Mouse (Mus musculus) limb, embryonic 15.5 days (tissue): ENCODE measurements around the gene Tm9sf1. TPM values are rescaled to one million over a fixed set of nuclear protein-coding genes. Genes with fewer than 3 reads are reported as not detected.
A peak's percentile ranks its signal among the peaks of the same experiment; 100 is the strongest.

Experiments
- ATAC-seq: fragments of 200-750 bp; cut with Nextera tagmentation; 2 replicates; pipeline ENCODE4 v1.8.0; 2017; ENCODE audit warnings: low read depth, moderate TSS enrichment; ENCODE audit not compliant: insufficient number of reproducible peaks, low FRiP score, low TSS enrichment
- H3K27ac ChIP-seq: fragments of 300-500 bp; sonication (generic); 2 replicates; pipeline ENCODE4 v1.5.1; 2015; ENCODE audit warnings: moderate library complexity, mild to moderate bottlenecking, inconsistent platforms
- H3K27me3 ChIP-seq: fragments of 300-500 bp; sonication (generic); 2 replicates; pipeline ENCODE4 v1.6.1; 2015; ENCODE audit warnings: inconsistent platforms
- H3K36me3 ChIP-seq: fragments of 300-500 bp; sonication (generic); 2 replicates; pipeline ENCODE4 v1.6.1; 2015; ENCODE audit warnings: inconsistent platforms
- H3K4me1 ChIP-seq: fragments of 300-500 bp; sonication (generic); 2 replicates; pipeline ENCODE4 v1.6.1; 2015; ENCODE audit warnings: inconsistent platforms
- H3K4me2 ChIP-seq: fragments of 300-500 bp; sonication (generic); 2 replicates; pipeline ENCODE4 v1.6.1; 2015; ENCODE audit warnings: mild to moderate bottlenecking, inconsistent platforms
- H3K4me3 ChIP-seq: fragments of 300-500 bp; sonication (generic); 2 replicates; pipeline ENCODE4 v1.5.1; 2015; ENCODE audit warnings: mild to moderate bottlenecking, inconsistent platforms
- H3K9ac ChIP-seq: fragments of 300-500 bp; sonication (generic); 2 replicates; pipeline ENCODE4 v1.6.1; 2015; ENCODE audit warnings: inconsistent platforms
- H3K9me3 ChIP-seq: fragments of 300-500 bp; sonication (generic); 2 replicates; pipeline ENCODE4 v1.6.1; 2016; ENCODE audit warnings: inconsistent platforms
- WGBS: fragments of 180-500 bp; shearing (Covaris S2); methylation state at CpG from one replicate; pipeline ENCODE4 v1.1.7; 2015; 5-methylcytosine and 5-hydroxymethylcytosine counted together
- polyA plus RNA-seq: library from polyadenylated mRNA; unstranded; fragments of >200 nt; fragmentation: Nextera tagmentation; extraction: Ambion mirVana; gene quantifications from 2 replicates; pipeline ENCODE4 v1.2.1, GENCODE M21; 2015

Tm9sf1 gene
- polyA plus RNA-seq, 1 experiment from 2014 or later, result 115 TPM

GRCm38 (mm10) chr14:55603633-55604576 lies 39.7 kb downstream of the Tm9sf1 start:
- ATAC-seq, result peak; percentile 82
- WGBS, result 15% methylated on average over 19 of the region's 19 CpGs
- Histone ChIP-seq H3K4me3 (peak overlapping the region; percentile 43), H3K36me3 (peaks cover 78% of the 10 kb centered on the region), H3K4me1 (peaks cover 22% of the 10 kb centered on the region), H3K27me3 (no peaks in the 10 kb centered on the region), H3K4me2 (peak overlapping the region; percentile 60), H3K9ac (peak overlapping the region; percentile 52; the same call in 1 of the 2 replicates), H3K27ac (peak overlapping the region; percentile 83), H3K9me3 (no peaks in the 10 kb centered on the region)

GRCm38 (mm10) chr14:55603271-55603632 lies 40.4 kb downstream of the Tm9sf1 start, which contains the start of gene Irf9:
Irf9 (plus strand) TSS chr14:55603571.
- peak within 1 kb of the TSS; percentile 43 for H3K4me3 ChIP-seq
- peaks cover 78% of the 10 kb centered on the region for H3K36me3 ChIP-seq
- no peaks in the 10 kb centered on the region for H3K27me3 ChIP-seq
- ATAC-seq, result no peak
- no peaks in the 10 kb centered on the region for H3K9me3 ChIP-seq
- H3K4me1 ChIP-seq, result peaks cover 22% of the 10 kb centered on the region
- H3K9ac ChIP-seq, result peak within 1 kb of the TSS; percentile 52; the same call in 1 of the 2 replicates
- H3K4me2 ChIP-seq, result peak within 1 kb of the TSS; percentile 60
- 84% methylated on average over 7 of the region's 7 CpGs for WGBS
- peak within 1 kb of the TSS; percentile 83 for H3K27ac ChIP-seq

DNA sequence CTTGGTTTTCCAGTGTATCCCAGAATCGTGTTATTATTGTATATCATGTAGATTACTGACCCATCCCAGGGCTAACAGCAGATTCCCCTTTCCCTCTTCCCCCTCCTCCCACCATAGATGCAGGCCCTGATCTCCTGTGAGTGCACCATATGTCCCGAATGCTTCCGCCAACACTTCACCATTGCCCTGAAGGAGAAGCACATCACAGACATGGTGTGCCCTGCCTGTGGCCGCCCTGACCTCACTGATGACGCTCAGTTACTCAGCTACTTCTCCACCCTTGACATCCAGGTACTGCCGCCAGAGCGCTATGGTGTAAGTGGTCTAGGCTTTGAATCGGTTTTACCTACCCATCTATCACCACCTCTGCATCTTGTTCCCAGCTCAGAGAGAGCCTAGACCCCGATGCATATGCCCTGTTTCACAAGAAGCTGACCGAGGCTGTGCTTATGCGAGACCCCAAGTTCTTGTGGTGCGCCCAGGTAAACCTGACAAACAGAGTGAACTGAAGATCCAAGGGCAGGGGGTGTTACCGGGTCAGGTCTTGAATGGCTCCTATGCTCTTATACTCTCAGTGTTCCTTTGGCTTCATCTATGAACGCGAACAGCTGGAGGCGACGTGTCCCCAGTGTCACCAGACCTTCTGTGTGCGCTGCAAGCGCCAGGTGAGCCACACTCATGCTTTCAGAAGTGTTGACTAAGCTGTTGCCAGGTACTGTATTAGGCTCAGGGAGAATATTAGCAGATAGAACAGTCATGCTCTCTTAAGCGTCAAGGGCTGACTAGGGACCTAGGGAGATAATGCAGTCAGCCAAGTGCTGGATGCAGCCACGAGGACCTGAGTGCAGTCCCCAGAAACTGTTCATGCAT lies 44.9 kb downstream of the Tm9sf1 start:
- Histone ChIP-seq H3K4me2 (no peak overlapping the region), H3K9me3 (no peaks in the 10 kb centered on the region), H3K4me3 (no peak overlapping the region), H3K9ac (no peak overlapping the region), H3K27ac (no peak overlapping the region), H3K36me3 (peaks cover 87% of the 10 kb centered on the region), H3K27me3 (no peaks in the 10 kb centered on the region), H3K4me1 (peaks cover 10% of the 10 kb centered on the region; the same call in 1 of the 2 replicates)
- ATAC-seq, result no peak
- 92% methylated on average over 21 of the region's 21 CpGs for WGBS

DNA sequence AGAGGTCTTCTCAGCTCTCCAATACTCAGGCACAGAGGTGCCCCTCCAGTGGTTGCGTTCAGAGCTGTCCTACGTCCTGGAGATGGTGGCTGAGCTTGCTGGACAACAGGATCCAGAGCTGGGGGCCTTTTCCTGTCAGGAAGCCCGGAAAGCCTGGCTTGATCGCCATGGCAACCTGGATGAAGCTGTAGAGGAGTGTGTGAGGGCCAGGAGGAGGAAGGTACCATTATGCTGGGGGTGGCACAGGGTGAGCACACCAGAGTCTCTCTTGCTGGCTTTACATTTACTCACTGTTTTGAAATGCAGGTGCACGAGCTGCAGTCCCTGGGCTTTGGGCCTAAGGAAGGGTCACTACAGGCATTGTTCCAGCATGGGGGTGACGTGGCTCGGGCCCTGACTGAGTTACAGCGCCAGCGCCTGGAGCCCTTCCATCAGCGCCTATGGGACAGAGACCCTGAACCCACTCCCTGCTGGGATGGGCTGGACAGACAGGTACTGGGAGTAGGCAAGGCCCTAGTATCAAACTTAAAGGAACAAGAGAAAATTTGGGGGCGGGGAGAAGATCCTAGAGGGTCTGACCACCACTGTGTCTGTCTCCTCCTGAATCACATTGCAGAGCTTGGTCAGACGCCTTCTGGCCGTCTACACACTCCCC lies 47.4 kb downstream of the Tm9sf1 start:
- Histone ChIP-seq H3K4me3 (no peak overlapping the region), H3K36me3 (peaks cover 68% of the 10 kb centered on the region), H3K27me3 (no peaks in the 10 kb centered on the region), H3K9ac (no peak overlapping the region), H3K9me3 (no peaks in the 10 kb centered on the region), H3K27ac (no peak overlapping the region), H3K4me1 (peaks cover 18% of the 10 kb centered on the region), H3K4me2 (no peak overlapping the region)
- 84% methylated on average over 13 of the region's 13 CpGs for WGBS
- ATAC-seq, result no peak

GRCm38 (mm10) chr14:55592226-55592625 lies 51.4 kb downstream of the Tm9sf1 start:
- H3K27ac ChIP-seq, result peak overlapping the region; percentile 97
- peaks cover 52% of the 10 kb centered on the region for H3K36me3 ChIP-seq

GRCm38 (mm10) chr14:55591331-55591891 lies 52.2 kb downstream of the Tm9sf1 start, which contains the start of gene Rnf31:
Rnf31 (plus strand) TSS chr14:55591708.
- Histone ChIP-seq H3K4me1 (peaks cover 28% of the 10 kb centered on the region), H3K36me3 (peaks cover 48% of the 10 kb centered on the region), H3K27ac (peak within 1 kb of the TSS; percentile 97), H3K4me2 (peak within 1 kb of the TSS; percentile 88), H3K9me3 (no peaks in the 10 kb centered on the region), H3K9ac (peak within 1 kb of the TSS; percentile 68), H3K27me3 (no peaks in the 10 kb centered on the region), H3K4me3 (peak within 1 kb of the TSS; percentile 79)
- WGBS, result under 1% methylated on average over 33 of the region's 33 CpGs
- peak; percentile 89 for ATAC-seq

More at GRCm38 (mm10) chr14:55592226-55592625, 51.4 kb downstream of the Tm9sf1 start:
- no peak for ATAC-seq
- peak overlapping the region; percentile 79 for H3K4me3 ChIP-seq
- no peaks in the 10 kb centered on the region for H3K9me3 ChIP-seq
- WGBS, result 2% methylated on average over 16 of the region's 16 CpGs
- no peaks in the 10 kb centered on the region for H3K27me3 ChIP-seq
- peak overlapping the region; percentile 88 for H3K4me2 ChIP-seq
- peaks cover 28% of the 10 kb centered on the region for H3K4me1 ChIP-seq
- peak overlapping the region; percentile 68 for H3K9ac ChIP-seq

DNA sequence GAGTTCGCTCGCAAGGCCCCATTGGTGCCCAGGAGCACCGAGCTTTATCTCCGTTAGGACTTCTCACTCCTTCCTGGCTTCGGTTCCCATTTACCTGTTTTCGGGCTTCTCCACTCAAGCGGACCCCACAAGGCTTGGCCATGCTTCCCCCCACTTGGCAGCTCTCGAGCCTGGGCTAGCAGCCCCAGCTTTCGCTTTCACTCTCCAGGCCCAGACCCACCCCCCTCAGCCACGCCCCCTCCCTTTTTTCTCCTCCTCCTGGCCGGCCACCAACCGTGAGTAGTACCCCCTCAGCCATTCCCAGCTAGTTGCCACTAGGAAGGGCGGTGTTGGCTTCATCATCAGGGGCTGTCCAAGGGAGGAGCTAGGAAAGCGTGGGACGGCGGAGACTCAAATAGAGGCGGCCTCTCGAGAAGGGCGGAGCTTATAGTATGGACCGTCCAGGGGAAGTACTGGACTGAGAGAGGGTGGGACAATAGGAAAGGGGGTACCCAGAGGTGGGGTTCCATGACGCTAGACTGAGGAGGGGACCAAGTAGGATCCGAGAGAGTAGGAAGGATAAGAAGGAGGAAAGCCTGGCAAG lies 52.8 kb downstream of the Tm9sf1 start, which contains the start of gene Psme2:
Gene Psme2, minus strand, starts transcription at position 366 of the 583 bp plus-strand sequence.
- Histone ChIP-seq H3K27ac (peak within 1 kb of the TSS; percentile 97), H3K9ac (peak within 1 kb of the TSS; percentile 68), H3K4me1 (peaks cover 28% of the 10 kb centered on the region), H3K4me2 (peak within 1 kb of the TSS; percentile 88), H3K27me3 (no peaks in the 10 kb centered on the region), H3K9me3 (no peaks in the 10 kb centered on the region), H3K4me3 (peak within 1 kb of the TSS; percentile 79), H3K36me3 (peaks cover 42% of the 10 kb centered on the region)
- ATAC-seq, result peak; percentile 94
- WGBS, result under 1% methylated on average over 22 of the region's 22 CpGs

DNA sequence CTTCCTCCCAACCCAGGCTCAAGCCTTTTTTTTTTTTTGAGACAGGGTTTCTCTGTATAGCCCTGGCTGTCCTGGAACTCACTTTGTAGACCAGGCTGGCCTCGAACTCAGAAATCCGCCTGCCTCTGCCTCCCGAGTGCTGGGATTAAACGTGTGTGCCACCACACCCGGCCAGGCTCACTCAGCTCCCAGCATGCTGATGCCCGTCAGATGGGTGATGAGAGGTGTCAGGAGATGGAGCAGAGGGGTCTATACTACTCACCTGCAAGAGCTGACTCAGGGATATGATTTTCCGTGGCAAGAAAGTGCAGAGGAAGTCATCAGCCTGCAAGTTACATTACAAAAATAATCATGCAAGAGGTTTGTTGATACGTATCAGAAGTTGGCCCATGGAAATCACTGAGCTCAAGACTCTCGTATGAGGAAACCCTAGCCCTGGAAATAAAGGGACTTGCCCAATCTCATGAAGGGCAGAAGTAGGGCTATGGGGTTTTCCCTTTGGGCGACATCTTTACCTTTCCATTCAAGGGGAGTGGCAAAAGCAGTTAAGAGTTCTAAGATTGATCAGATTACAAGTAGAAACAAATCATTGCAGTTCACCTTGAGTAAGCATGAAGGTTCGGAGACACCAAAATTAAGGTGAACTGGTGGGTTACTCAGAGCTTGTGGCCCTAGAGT lies 53.7 kb downstream of the Tm9sf1 start:
- Histone ChIP-seq H3K9me3 (no peaks in the 10 kb centered on the region), H3K9ac (peak overlapping the region; percentile 51; the same call in 1 of the 2 replicates), H3K36me3 (peaks cover 33% of the 10 kb centered on the region), H3K27ac (peak overlapping the region; percentile 97), H3K4me2 (peak overlapping the region; percentile 88), H3K27me3 (no peaks in the 10 kb centered on the region), H3K4me3 (peak overlapping the region; percentile 79), H3K4me1 (peaks cover 37% of the 10 kb centered on the region)
- WGBS, result 77% methylated on average over 11 of the region's 11 CpGs
- ATAC-seq, result no peak

DNA sequence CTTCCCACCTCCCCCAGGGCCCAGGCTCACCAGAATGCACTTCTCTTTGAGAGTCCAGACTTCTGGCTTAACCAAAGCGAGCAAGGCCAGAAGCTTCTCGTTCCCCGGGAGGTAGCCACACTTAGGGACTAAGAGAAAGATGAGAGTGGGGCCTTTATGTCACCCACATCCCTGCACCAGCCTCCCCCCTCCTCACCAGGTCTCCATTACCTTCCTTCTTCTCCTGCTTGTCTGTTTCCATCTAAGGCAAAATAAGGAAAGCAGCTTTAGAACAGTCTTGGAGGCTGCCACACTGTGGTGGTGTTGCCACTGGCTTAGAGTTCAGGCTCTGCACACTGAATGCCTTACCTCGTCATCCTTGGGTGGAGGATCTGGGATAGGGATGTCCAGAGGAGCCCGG lies 54.3 kb downstream of the Tm9sf1 start:
- H3K27me3 ChIP-seq, result no peaks in the 10 kb centered on the region
- no peak overlapping the region for H3K27ac ChIP-seq
- H3K4me1 ChIP-seq, result peaks cover 41% of the 10 kb centered on the region
- H3K4me3 ChIP-seq, result no peak overlapping the region
- H3K9me3 ChIP-seq, result no peaks in the 10 kb centered on the region
- ATAC-seq, result no peak
- peaks cover 26% of the 10 kb centered on the region for H3K36me3 ChIP-seq
- WGBS, result 94% methylated on average over 5 of the region's 5 CpGs
- H3K4me2 ChIP-seq, result no peak overlapping the region
- no peak overlapping the region for H3K9ac ChIP-seq

DNA sequence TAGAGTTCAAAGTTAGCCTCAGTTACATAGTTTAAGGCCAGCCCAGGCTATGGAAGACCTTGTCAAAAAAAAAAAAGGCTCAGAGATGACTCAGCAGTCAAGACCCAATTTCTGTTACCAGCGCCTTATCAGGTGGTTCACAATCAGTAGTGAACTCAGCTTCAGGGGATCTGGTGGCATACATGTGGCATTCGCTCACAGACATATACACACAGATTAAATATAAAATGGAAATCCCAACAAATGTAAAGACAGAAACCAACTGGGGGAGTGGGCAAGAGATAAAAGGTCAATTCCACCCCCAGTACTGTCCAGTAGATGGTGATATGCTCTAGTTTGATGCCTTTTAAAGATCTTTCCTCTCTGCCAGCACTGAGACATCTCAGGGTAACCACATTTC lies 57.5 kb downstream of the Tm9sf1 start:
- no peaks in the 10 kb centered on the region for H3K9me3 ChIP-seq
- no peak overlapping the region for H3K4me2 ChIP-seq
- 92% methylated on average over 2 of the region's 2 CpGs for WGBS
- peaks cover 26% of the 10 kb centered on the region for H3K36me3 ChIP-seq
- no peak overlapping the region for H3K9ac ChIP-seq
- peaks cover 23% of the 10 kb centered on the region for H3K4me1 ChIP-seq
- ATAC-seq, result no peak
- no peak overlapping the region for H3K4me3 ChIP-seq
- H3K27ac ChIP-seq, result no peak overlapping the region
- H3K27me3 ChIP-seq, result no peaks in the 10 kb centered on the region
